Mouse (Mus musculus) cerebellum, adult 11 months (tissue): ENCODE results near the gene Calr4.

Experiments used
- DNase-seq: peaks from one replicate; pipeline ENCODE4 v3.0.0; 2022

Gene Calr4

GRCm38 (mm10) chr4:109234185-109234584, at the start of gene Calr4:
Gene Calr4, plus strand, starts transcription at chr4:109234485.
- DNase-seq, result no peak

- no peak for DNase-seq
Measured at GRCm38 (mm10) chr4:109185616-109186405, 48.5 kb upstream of the Calr4 start.

GRCm38 (mm10) chr4:109191598-109191997, 42.7 kb upstream of the Calr4 start:
- no peak for DNase-seq

GRCm38 (mm10) chr4:109193886-109194285, 40.4 kb upstream of the Calr4 start:
- no peak for DNase-seq

GRCm38 (mm10) chr4:109195900-109196629, 38.2 kb upstream of the Calr4 start:
- DNase-seq, result no peak

GRCm38 (mm10) chr4:109199069-109199468, 35.2 kb upstream of the Calr4 start:
- DNase-seq, result no peak

- peak; percentile 98 for DNase-seq
Measured at GRCm38 (mm10) chr4:109201582-109202424, 32.5 kb upstream of the Calr4 start, which contains the start of gene Osbpl9. Gene Osbpl9, minus strand, starts transcription at chr4:109202272.

- DNase-seq, result no peak
Measured at GRCm38 (mm10) chr4:109203931-109204330, 30.4 kb upstream of the Calr4 start.

- no peak for DNase-seq
Measured at GRCm38 (mm10) chr4:109204416-109204815, 29.9 kb upstream of the Calr4 start.

GRCm38 (mm10) chr4:109207524-109207923, 26.8 kb upstream of the Calr4 start:
- no peak for DNase-seq

- DNase-seq, result no peak
Measured at GRCm38 (mm10) chr4:109210253-109210652, 24.0 kb upstream of the Calr4 start.

GRCm38 (mm10) chr4:109210881-109211280, 23.4 kb upstream of the Calr4 start:
- DNase-seq, result no peak

GRCm38 (mm10) chr4:109213986-109214385, 20.3 kb upstream of the Calr4 start:
- no peak for DNase-seq

- DNase-seq, result no peak
Measured at GRCm38 (mm10) chr4:109218008-109218407, 16.3 kb upstream of the Calr4 start.

GRCm38 (mm10) chr4:109220441-109220940, 13.8 kb upstream of the Calr4 start:
- no peak for DNase-seq

- no peak for DNase-seq
Measured at GRCm38 (mm10) chr4:109222001-109222400, 12.3 kb upstream of the Calr4 start.

- peak; percentile 87 for DNase-seq
Measured at GRCm38 (mm10) chr4:109224762-109225552, 9.3 kb upstream of the Calr4 start.

- DNase-seq, result no peak
Measured at GRCm38 (mm10) chr4:109225606-109226005, 8.7 kb upstream of the Calr4 start.

- no peak for DNase-seq
Measured at GRCm38 (mm10) chr4:109226071-109226470, 8.2 kb upstream of the Calr4 start.

GRCm38 (mm10) chr4:109229766-109230279, 4.5 kb upstream of the Calr4 start:
- DNase-seq, result no peak

- peak; percentile 11 for DNase-seq
Measured at GRCm38 (mm10) chr4:109234806-109235350, 593 bp downstream of the Calr4 start.
